Mouse (Mus musculus): Measurements from ENCODE around the gene Nadk.

GRCm38 (mm10) chr4:155514810-155515209 is 47.4 kb upstream of the Nadk start:
- TF ChIP-seq CTCF (IDR thresholded peaks at IDR 0.05; ENCODE audit: control insufficient read depth, insufficient read depth, insufficient replicate concordance, low read depth, low read length) (no peak), POLR2A (IDR thresholded peaks at IDR 0.05; ENCODE audit: control insufficient read depth, low read depth, low read length) (no peak)
